Mouse (Mus musculus) limb, embryonic 12.5 days (tissue): Measurements from ENCODE around the gene Lrrtm4. TPM values are rescaled to one million over a fixed set of nuclear protein-coding genes. Genes with fewer than 3 reads are reported as not detected.
A peak's percentile ranks its signal among the peaks of the same experiment; 100 is the strongest.

Source experiments
- ATAC-seq: fragments of 200-750 bp; cut with Nextera tagmentation; 2 replicates; pipeline ENCODE4 v1.8.0; 2017; ENCODE audit warnings: low read depth, moderate TSS enrichment; ENCODE audit not compliant: insufficient number of reproducible peaks, insufficient read depth, low FRiP score, low TSS enrichment
- H3K27ac ChIP-seq: fragments of 300-500 bp; sonication (generic); 2 replicates; pipeline ENCODE4 v1.5.1; 2016; ENCODE audit warnings: mild to moderate bottlenecking, moderate library complexity
- H3K27me3 ChIP-seq: fragments of 300-500 bp; sonication (generic); 2 replicates; pipeline ENCODE4 v1.6.1; 2016; ENCODE audit warnings: mild to moderate bottlenecking, moderate library complexity
- H3K36me3 ChIP-seq: fragments of 300-500 bp; sonication (generic); 2 replicates; pipeline ENCODE4 v1.6.1; 2016; ENCODE audit warnings: mild to moderate bottlenecking, moderate library complexity
- H3K4me1 ChIP-seq: fragments of 300-500 bp; sonication (generic); replicated peaks from 2 replicates; pipeline ENCODE4 v1.6.1; 2016
- H3K4me2 ChIP-seq: fragments of 300-500 bp; sonication (generic); 2 replicates; pipeline ENCODE4 v1.6.1; 2016; ENCODE audit warnings: mild to moderate bottlenecking, moderate library complexity
- H3K4me3 ChIP-seq: fragments of 300-500 bp; sonication (generic); replicated peaks from 2 replicates; pipeline ENCODE4 v1.5.1; 2016; ENCODE audit warnings: mild to moderate bottlenecking
- H3K9ac ChIP-seq: fragments of 300-500 bp; sonication (generic); replicated peaks from 2 replicates; pipeline ENCODE4 v1.6.1; 2016; ENCODE audit warnings: mild to moderate bottlenecking, moderate library complexity
- H3K9me3 ChIP-seq: fragments of 300-500 bp; sonication (generic); 2 replicates; pipeline ENCODE4 v1.6.1; 2016; ENCODE audit warnings: mild to moderate bottlenecking, moderate library complexity
- WGBS: fragments of 180-500 bp; shearing (Covaris S2); methylation state at CpG from one replicate; pipeline ENCODE4 v1.1.7; 2016; 5-methylcytosine and 5-hydroxymethylcytosine counted together
- polyA plus RNA-seq: library from polyadenylated mRNA; unstranded; fragments of >200 nt; fragmentation: Nextera tagmentation; extraction: Ambion mirVana; gene quantifications from 2 replicates; pipeline ENCODE4 v1.2.1, GENCODE M21; 2016

Gene Lrrtm4
- 1.3 and 2.0 TPM in 2 replicates for polyA plus RNA-seq

GRCm38 (mm10) chr6:80018765-80019164 lies at the start of gene Lrrtm4:
Lrrtm4 (plus strand) TSS chr6:80018877.
- peak within 1 kb of the TSS; percentile 40 for H3K9ac ChIP-seq
- peak within 1 kb of the TSS; percentile 72 for H3K4me2 ChIP-seq
- WGBS = 2% methylated on average over 6 of the region's 6 CpGs

GRCm38 (mm10) chr6:80019189-80019860 lies 648 bp downstream of the Lrrtm4 start:
- peak overlapping the region; percentile 72 for H3K4me2 ChIP-seq
- no peak overlapping the region for H3K27ac ChIP-seq
- WGBS = 2% methylated on average over 14 of the region's 14 CpGs
- no peaks in the 10 kb centered on the region for H3K9me3 ChIP-seq
- H3K36me3 ChIP-seq = no peaks in the 10 kb centered on the region
- peak overlapping the region; percentile 37 for H3K4me3 ChIP-seq
- H3K4me1 ChIP-seq = peaks cover 6% of the 10 kb centered on the region; the same call in 1 of the 2 replicates
- peak overlapping the region; percentile 40 for H3K9ac ChIP-seq
- H3K27me3 ChIP-seq = no peaks in the 10 kb centered on the region
- no peak for ATAC-seq

More at GRCm38 (mm10) chr6:80018765-80019164, at the start of gene Lrrtm4:
- no peaks in the 10 kb centered on the region for H3K9me3 ChIP-seq
- ATAC-seq = peak; percentile 92
- H3K4me3 ChIP-seq = peak within 1 kb of the TSS; percentile 37
- H3K27me3 ChIP-seq = no peaks in the 10 kb centered on the region
- no peaks in the 10 kb centered on the region for H3K36me3 ChIP-seq
- peaks cover 6% of the 10 kb centered on the region; the same call in 1 of the 2 replicates for H3K4me1 ChIP-seq
- no peak within 1 kb of the TSS for H3K27ac ChIP-seq

GRCm38 (mm10) chr6:80019861-80020230 lies 1.2 kb downstream of the Lrrtm4 start:
- Histone ChIP-seq H3K27me3 (no peaks in the 10 kb centered on the region), H3K9ac (peak overlapping the region; percentile 40; the same call in 1 of the 2 replicates), H3K4me2 (peak overlapping the region; percentile 72), H3K4me1 (peaks cover 6% of the 10 kb centered on the region; the same call in 1 of the 2 replicates), H3K4me3 (peak overlapping the region; percentile 37), H3K9me3 (no peaks in the 10 kb centered on the region), H3K27ac (no peak overlapping the region), H3K36me3 (no peaks in the 10 kb centered on the region)
- no peak for ATAC-seq
- WGBS = 6% methylated on average over 10 of the region's 10 CpGs

- no peak for ATAC-seq
- no peak overlapping the region for H3K4me3 ChIP-seq
- no peaks in the 10 kb centered on the region for H3K4me1 ChIP-seq
Measured at GRCm38 (mm10) chr6:80056849-80057248, 38.2 kb downstream of the Lrrtm4 start.

DNA sequence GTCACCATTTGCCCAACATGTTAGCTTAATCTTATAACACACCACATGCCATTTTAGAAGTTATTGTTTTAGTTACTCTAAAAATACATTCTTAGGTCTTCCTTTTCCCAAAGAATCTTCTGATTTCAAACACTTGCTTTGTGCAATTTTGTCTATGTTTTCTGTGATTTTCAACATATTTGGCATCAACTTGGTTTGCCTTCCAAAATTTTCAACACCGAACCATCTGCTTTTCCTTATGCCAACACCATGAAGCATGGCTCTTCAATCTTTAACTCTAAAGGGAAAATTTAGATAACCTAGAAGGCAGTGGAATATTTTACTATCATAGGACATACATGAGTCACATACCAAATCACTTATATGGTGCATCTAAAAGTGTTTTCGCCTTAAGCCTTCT lies 59.3 kb downstream of the Lrrtm4 start:
- Histone ChIP-seq H3K36me3 (no peaks in the 10 kb centered on the region), H3K27ac (no peak overlapping the region), H3K9ac (no peak overlapping the region), H3K27me3 (no peaks in the 10 kb centered on the region), H3K4me3 (no peak overlapping the region), H3K4me1 (no peaks in the 10 kb centered on the region), H3K4me2 (no peak overlapping the region), H3K9me3 (no peaks in the 10 kb centered on the region)
- WGBS = 90% methylated on average over 2 of the region's 2 CpGs
- ATAC-seq = no peak

More at GRCm38 (mm10) chr6:80056849-80057248, 38.2 kb downstream of the Lrrtm4 start:
- no peak overlapping the region for H3K9ac ChIP-seq
- no peaks in the 10 kb centered on the region for H3K27me3 ChIP-seq
- no peak overlapping the region for H3K4me2 ChIP-seq
- H3K36me3 ChIP-seq = no peaks in the 10 kb centered on the region
- H3K9me3 ChIP-seq = no peaks in the 10 kb centered on the region
- H3K27ac ChIP-seq = no peak overlapping the region

GRCm38 (mm10) chr6:80079290-80079689 lies 60.6 kb downstream of the Lrrtm4 start:
- ATAC-seq = no peak
- H3K4me1 ChIP-seq = no peaks in the 10 kb centered on the region
- 75% methylated on average over 6 of the region's 6 CpGs for WGBS
- no peak overlapping the region for H3K4me2 ChIP-seq
- no peaks in the 10 kb centered on the region for H3K9me3 ChIP-seq
- H3K36me3 ChIP-seq = no peaks in the 10 kb centered on the region
- H3K27me3 ChIP-seq = no peaks in the 10 kb centered on the region
- H3K4me3 ChIP-seq = no peak overlapping the region
- 0 out of 2 replicates have a peak overlapping the region, but pooled peaks have one; percentile 31 for H3K27ac ChIP-seq
- no peak overlapping the region for H3K9ac ChIP-seq

DNA sequence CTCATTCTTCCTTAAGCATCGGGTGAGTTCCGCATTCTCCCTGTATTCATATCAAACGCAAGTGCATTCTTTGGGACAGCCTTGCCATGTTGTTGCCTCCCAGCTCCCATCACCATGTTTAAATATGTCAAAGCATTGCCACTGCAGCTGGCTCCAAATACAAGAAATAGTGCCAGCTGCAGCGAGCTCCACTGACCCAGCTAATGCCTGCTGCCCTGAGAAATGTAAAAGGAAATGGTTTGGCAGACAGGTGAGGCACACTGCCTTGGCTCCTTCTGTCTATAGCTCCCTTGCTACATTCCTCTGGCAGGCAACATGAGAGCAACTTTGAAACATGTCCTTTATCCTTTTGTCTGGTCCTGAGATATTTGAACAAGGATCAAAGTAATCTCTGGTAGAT lies 76.2 kb downstream of the Lrrtm4 start:
- WGBS = 89% methylated on average over 4 of the region's 4 CpGs
- no peak for ATAC-seq

GRCm38 (mm10) chr6:80105343-80105742 lies 86.7 kb downstream of the Lrrtm4 start:
- Histone ChIP-seq H3K27ac (no peak overlapping the region), H3K36me3 (no peaks in the 10 kb centered on the region), H3K4me3 (no peak overlapping the region), H3K9ac (no peak overlapping the region), H3K27me3 (no peaks in the 10 kb centered on the region), H3K9me3 (no peaks in the 10 kb centered on the region), H3K4me1 (no peaks in the 10 kb centered on the region), H3K4me2 (no peak overlapping the region)
- no peak for ATAC-seq
- 88% methylated on average over 2 of the region's 2 CpGs for WGBS

More for the DNA sequence above, 76.2 kb downstream of the Lrrtm4 start:
- Histone ChIP-seq H3K27me3 (no peaks in the 10 kb centered on the region), H3K4me1 (no peaks in the 10 kb centered on the region), H3K4me2 (no peak overlapping the region), H3K9me3 (no peaks in the 10 kb centered on the region), H3K27ac (no peak overlapping the region), H3K4me3 (no peak overlapping the region), H3K9ac (no peak overlapping the region), H3K36me3 (no peaks in the 10 kb centered on the region)

DNA sequence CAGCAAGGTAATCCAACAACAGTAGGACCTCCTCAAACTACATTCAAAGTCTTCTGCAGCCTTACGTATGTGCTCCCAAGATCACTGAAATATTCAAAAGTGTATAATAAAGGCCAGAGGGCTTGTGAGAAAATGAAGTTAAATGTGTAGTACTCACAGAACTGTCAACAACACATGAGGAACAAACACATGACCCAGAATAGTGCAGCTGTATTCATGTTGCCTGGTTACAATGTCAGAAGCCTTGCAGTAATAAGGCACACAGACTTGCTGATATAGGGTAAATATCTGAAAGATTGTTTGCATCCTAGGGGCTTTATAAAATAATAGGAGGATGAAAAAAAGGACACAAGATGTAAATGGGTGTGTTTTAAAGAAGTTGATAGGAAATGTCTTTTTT lies 87.2 kb downstream of the Lrrtm4 start:
- no peak overlapping the region for H3K27ac ChIP-seq
- no peak overlapping the region for H3K4me3 ChIP-seq
- no peaks in the 10 kb centered on the region for H3K36me3 ChIP-seq
- no peaks in the 10 kb centered on the region for H3K27me3 ChIP-seq
- no peaks in the 10 kb centered on the region for H3K9me3 ChIP-seq
- no peak overlapping the region for H3K9ac ChIP-seq
- H3K4me1 ChIP-seq = no peaks in the 10 kb centered on the region
- ATAC-seq = no peak
- no peak overlapping the region for H3K4me2 ChIP-seq
- 88% methylated on average over 1 of the region's 1 CpGs for WGBS

- H3K27ac ChIP-seq = no peak overlapping the region
- H3K9ac ChIP-seq = no peak overlapping the region
- H3K4me3 ChIP-seq = no peak overlapping the region
- ATAC-seq = no peak
- H3K27me3 ChIP-seq = no peaks in the 10 kb centered on the region
- no peaks in the 10 kb centered on the region for H3K36me3 ChIP-seq
- no peak overlapping the region for H3K4me2 ChIP-seq
- WGBS = 95% methylated on average over 1 of the region's 1 CpGs
- H3K4me1 ChIP-seq = no peaks in the 10 kb centered on the region
- H3K9me3 ChIP-seq = no peaks in the 10 kb centered on the region
Measured at GRCm38 (mm10) chr6:80126419-80126818, 107.7 kb downstream of the Lrrtm4 start.

GRCm38 (mm10) chr6:80162585-80162984 lies 143.9 kb downstream of the Lrrtm4 start:
- Histone ChIP-seq H3K9me3 (no peaks in the 10 kb centered on the region), H3K4me1 (no peaks in the 10 kb centered on the region), H3K4me2 (no peak overlapping the region), H3K36me3 (no peaks in the 10 kb centered on the region), H3K4me3 (no peak overlapping the region), H3K27ac (no peak overlapping the region), H3K9ac (no peak overlapping the region), H3K27me3 (no peaks in the 10 kb centered on the region)
- WGBS = 57% methylated on average over 4 of the region's 4 CpGs
- ATAC-seq = no peak

DNA sequence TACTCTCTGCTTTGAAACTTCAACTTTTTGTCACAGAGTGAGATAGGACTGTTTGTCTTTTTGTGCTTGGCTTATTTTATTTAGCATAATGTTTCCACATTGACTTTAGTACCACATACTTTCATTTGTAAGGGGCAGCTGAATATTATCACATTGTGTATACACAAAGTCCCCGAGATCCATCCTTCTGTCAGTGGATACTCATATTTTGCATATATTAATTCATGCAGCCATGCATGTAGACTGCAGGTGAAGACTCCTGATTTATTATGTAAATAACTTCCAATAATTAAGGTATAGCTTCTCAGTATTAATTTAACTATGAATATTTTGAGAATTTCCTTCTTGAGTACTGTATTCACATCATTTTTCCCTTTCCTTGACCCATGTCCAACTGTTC lies 163.2 kb downstream of the Lrrtm4 start:
- Histone ChIP-seq H3K9me3 (no peaks in the 10 kb centered on the region), H3K4me1 (no peaks in the 10 kb centered on the region), H3K9ac (no peak overlapping the region), H3K4me2 (no peak overlapping the region), H3K4me3 (no peak overlapping the region), H3K27ac (no peak overlapping the region), H3K36me3 (no peaks in the 10 kb centered on the region), H3K27me3 (no peaks in the 10 kb centered on the region)
- WGBS = 88% methylated on average over 1 of the region's 1 CpGs
- no peak for ATAC-seq
